Comparison of ENCODE assay signal across 10 mouse cellular contexts in genomic region chr2:135029700-135030099, GRCm38 (mm10).
DNase-seq lines count a peak whose midpoint lies in the region; ATAC-seq and TF ChIP-seq lines count a peak whose summit lies in the region.
"Had no signal": no experiment of that assay in that cellular context is flagged by ENCODE, and none has a peak within 500 bp of the region (broad histone marks: within the 10 kb centered on the region; RNA-seq: fewer than 3 reads in every experiment).

No protein-coding gene starts in this region.

- ATAC-seq in hindbrain, embryonic 11.5 days (ENCODE audit: low FRiP score) = peak; percentile 14; the same call in 1 of the 2 replicates
- ATAC-seq in forebrain, embryonic 12.5 days (ENCODE audit: low FRiP score) = no peak; the same call in 1 of the 2 replicates
- no peak for ATAC-seq in erythroid progenitor cell, adult 5-6 weeks (replicated peaks; ENCODE audit: low FRiP score, poor library complexity, severe bottlenecking)

- H3K4me2 ChIP-seq in hindbrain, embryonic 11.5 days (replicated peaks; ENCODE audit: low read depth, low read length) = no peak overlapping the region
- H3K4me2 ChIP-seq in forebrain, embryonic 12.5 days = peak overlapping the region; percentile 39

- no peaks in the 10 kb centered on the region for H3K36me3 ChIP-seq in hindbrain, embryonic 11.5 days (ENCODE audit: control insufficient read depth, insufficient read depth, low read length)
- no peaks in the 10 kb centered on the region for H3K36me3 ChIP-seq in hindbrain, embryonic 10.5 days
- no peaks in the 10 kb centered on the region for H3K36me3 ChIP-seq in forebrain, embryonic 12.5 days (replicated peaks)
- no peaks in the 10 kb centered on the region for H3K36me3 ChIP-seq in midbrain, embryonic 10.5 days

- no peaks in the 10 kb centered on the region for H3K27me3 ChIP-seq in hindbrain, embryonic 11.5 days (ENCODE audit: control insufficient read depth, insufficient read depth, low read length)
- H3K27me3 ChIP-seq in hindbrain, embryonic 10.5 days (ENCODE audit: insufficient read depth, poor library complexity, severe bottlenecking) = no peaks in the 10 kb centered on the region
- H3K27me3 ChIP-seq in forebrain, embryonic 12.5 days = no peaks in the 10 kb centered on the region
- no peaks in the 10 kb centered on the region for H3K27me3 ChIP-seq in midbrain, embryonic 10.5 days (ENCODE audit: low read depth, poor library complexity, severe bottlenecking)

- DNase-seq in hindbrain, embryonic 11.5 days (ENCODE audit: low spot score) = no peak
- DNase-seq in hindbrain, embryonic 10.5 days (ENCODE audit: low spot score) = no peak
- DNase-seq in cerebellum, adult 9-10 months = peak; percentile 13
- no peak for DNase-seq in midbrain, embryonic 10.5 days (ENCODE audit: low spot score)
- DNase-seq in MN1 (ENCODE audit: low spot score) = no peak
- DNase-seq in gastrocnemius, adult 2 months = no peak
- DNase-seq: thymus, adult 2 months had no signal

- H3K27ac ChIP-seq in hindbrain, embryonic 11.5 days (ENCODE audit: low read depth, low read length) = no peak overlapping the region
- no peak overlapping the region for H3K27ac ChIP-seq in hindbrain, embryonic 10.5 days
- peak overlapping the region; percentile 43 for H3K27ac ChIP-seq in forebrain, embryonic 12.5 days
- peak overlapping the region; percentile 47 for H3K27ac ChIP-seq in midbrain, embryonic 10.5 days (replicated peaks)
- H3K27ac ChIP-seq in gastrocnemius, adult 2 months = no peak overlapping the region
- H3K27ac ChIP-seq: liver, embryonic 14.5 days had no signal

- WGBS in hindbrain, embryonic 11.5 days = 42% methylated on average over 6 of the region's 6 CpGs
- WGBS in hindbrain, embryonic 10.5 days = 36% methylated on average over 6 of the region's 6 CpGs
- WGBS in forebrain, embryonic 12.5 days = 32% methylated on average over 6 of the region's 6 CpGs
- 57% methylated on average over 6 of the region's 6 CpGs for WGBS in midbrain, embryonic 10.5 days

- intact Hi-C loops in gastrocnemius, adult 2 months (cut with DNase I) = no loop called here

- TF ChIP-seq CTCF in gastrocnemius, adult 2 months (IDR thresholded peaks at IDR 0.05) = no peak

- no peak overlapping the region for H3K4me3 ChIP-seq in hindbrain, embryonic 11.5 days (ENCODE audit: low read depth, low read length)
- H3K4me3 ChIP-seq in hindbrain, embryonic 10.5 days = no peak overlapping the region
- no peak overlapping the region for H3K4me3 ChIP-seq in forebrain, embryonic 12.5 days (replicated peaks)
- H3K4me3 ChIP-seq in midbrain, embryonic 10.5 days = no peak overlapping the region
- H3K4me3 ChIP-seq in gastrocnemius, adult 2 months = no peak overlapping the region

- no peaks in the 10 kb centered on the region for H3K4me1 ChIP-seq in hindbrain, embryonic 11.5 days (replicated peaks; ENCODE audit: control insufficient read depth, insufficient read depth, low read length)
- peaks cover 12% of the 10 kb centered on the region for H3K4me1 ChIP-seq in hindbrain, embryonic 10.5 days (replicated peaks)
- peaks cover 12% of the 10 kb centered on the region for H3K4me1 ChIP-seq in forebrain, embryonic 12.5 days
- H3K4me1 ChIP-seq in midbrain, embryonic 10.5 days = peaks cover 15% of the 10 kb centered on the region

- H3K9ac ChIP-seq in hindbrain, embryonic 11.5 days (ENCODE audit: low read depth, low read length) = no peak overlapping the region
- no peak overlapping the region for H3K9ac ChIP-seq in forebrain, embryonic 12.5 days
- H3K9ac ChIP-seq: liver, embryonic 14.5 days had no signal

- H3K9me3 ChIP-seq in hindbrain, embryonic 11.5 days (ENCODE audit: control insufficient read depth, low read length) = no peaks in the 10 kb centered on the region
- no peaks in the 10 kb centered on the region for H3K9me3 ChIP-seq in hindbrain, embryonic 10.5 days
- no peaks in the 10 kb centered on the region for H3K9me3 ChIP-seq in forebrain, embryonic 12.5 days
- H3K9me3 ChIP-seq in midbrain, embryonic 10.5 days (replicated peaks) = no peaks in the 10 kb centered on the region

Comparison
In these comparisons a context has a peak if more than half of its experiments do, and no peak if none do; other contexts are left out.
1. H3K27ac ChIP-seq: peak in forebrain, embryonic 12.5 days (single experiment) and midbrain, embryonic 10.5 days (single experiment); none in hindbrain, embryonic 11.5 days (single experiment), hindbrain, embryonic 10.5 days (single experiment) and gastrocnemius, adult 2 months (single experiment).